Mouse (Mus musculus): ENCODE measurements around the gene Anxa4. TPM values are rescaled to one million over a fixed set of nuclear protein-coding genes. Genes with fewer than 3 reads are reported as not detected.
A peak's percentile ranks its signal among the peaks of the same experiment; 100 is the strongest.

Gene Anxa4
- polyA plus RNA-seq, 1 experiment from 2014 or later, result 34.7 TPM

GRCm38 (mm10) chr6:86823824-86824223 is 30.4 kb upstream of the Anxa4 start:
- Histone ChIP-seq H3K9me3 (ENCODE audit: control insufficient read depth, low read length) (no peaks in the 10 kb centered on the region), H3K27me3 (ENCODE audit: control insufficient read depth, insufficient read depth, low read length) (no peaks in the 10 kb centered on the region), H3K4me1 (ENCODE audit: control insufficient read depth, insufficient read depth, low read length) (peaks cover 8% of the 10 kb centered on the region; the same call in 1 of the 2 replicates), H3K36me3 (ENCODE audit: control insufficient read depth, insufficient read depth, low read length) (no peaks in the 10 kb centered on the region), H3K27ac (ENCODE audit: low read depth, low read length) (no peak overlapping the region), H3K4me2 (replicated peaks; ENCODE audit: low read depth, low read length) (no peak overlapping the region), H3K9ac (ENCODE audit: low read depth, low read length) (no peak overlapping the region), H3K4me3 (ENCODE audit: low read length) (no peak overlapping the region)
- ATAC-seq (ENCODE audit: low FRiP score, low TSS enrichment), result no peak
- 48% methylated on average over 10 of the region's 10 CpGs for whole genome bisulfite sequencing

GRCm38 (mm10) chr6:86823051-86823431 is 29.7 kb upstream of the Anxa4 start:
- Histone ChIP-seq H3K27ac (ENCODE audit: low read depth, low read length) (no peak overlapping the region), H3K9ac (ENCODE audit: low read depth, low read length) (no peak overlapping the region), H3K4me1 (ENCODE audit: control insufficient read depth, insufficient read depth, low read length) (peaks cover 8% of the 10 kb centered on the region; the same call in 1 of the 2 replicates), H3K36me3 (ENCODE audit: control insufficient read depth, insufficient read depth, low read length) (no peaks in the 10 kb centered on the region), H3K9me3 (ENCODE audit: control insufficient read depth, low read length) (no peaks in the 10 kb centered on the region), H3K27me3 (ENCODE audit: control insufficient read depth, insufficient read depth, low read length) (no peaks in the 10 kb centered on the region), H3K4me3 (ENCODE audit: low read length) (peak overlapping the region; percentile 9; the same call in 1 of the 2 replicates), H3K4me2 (replicated peaks; ENCODE audit: low read depth, low read length) (peak overlapping the region; percentile 37)
- ATAC-seq (ENCODE audit: low FRiP score, low TSS enrichment), result no peak
- 33% methylated on average over 9 of the region's 9 CpGs for WGBS

GRCm38 (mm10) chr6:86822285-86823050 is 29.1 kb upstream of the Anxa4 start:
- peak; percentile 84 for ATAC-seq (ENCODE audit: low FRiP score, low TSS enrichment)
- Histone ChIP-seq H3K4me3 (ENCODE audit: low read length) (peak overlapping the region; percentile 9; the same call in 1 of the 2 replicates), H3K9ac (ENCODE audit: low read depth, low read length) (no peak overlapping the region; the same call in 1 of the 2 replicates), H3K9me3 (ENCODE audit: control insufficient read depth, low read length) (no peaks in the 10 kb centered on the region), H3K36me3 (ENCODE audit: control insufficient read depth, insufficient read depth, low read length) (no peaks in the 10 kb centered on the region), H3K4me2 (replicated peaks; ENCODE audit: low read depth, low read length) (peak overlapping the region; percentile 37), H3K27ac (ENCODE audit: low read depth, low read length) (no peak overlapping the region), H3K4me1 (ENCODE audit: control insufficient read depth, insufficient read depth, low read length) (peaks cover 8% of the 10 kb centered on the region; the same call in 1 of the 2 replicates), H3K27me3 (ENCODE audit: control insufficient read depth, insufficient read depth, low read length) (no peaks in the 10 kb centered on the region)
- WGBS, result 4% methylated on average over 19 of the region's 19 CpGs

GRCm38 (mm10) chr6:86820690-86821089 is 27.3 kb upstream of the Anxa4 start:
- Histone ChIP-seq H3K27me3 (ENCODE audit: control insufficient read depth, insufficient read depth, low read length) (no peaks in the 10 kb centered on the region), H3K4me1 (ENCODE audit: control insufficient read depth, insufficient read depth, low read length) (peaks cover 8% of the 10 kb centered on the region; the same call in 1 of the 2 replicates), H3K4me3 (ENCODE audit: low read length) (no peak overlapping the region), H3K4me2 (replicated peaks; ENCODE audit: low read depth, low read length) (no peak overlapping the region), H3K9ac (ENCODE audit: low read depth, low read length) (no peak overlapping the region), H3K9me3 (ENCODE audit: control insufficient read depth, low read length) (no peaks in the 10 kb centered on the region), H3K27ac (ENCODE audit: low read depth, low read length) (no peak overlapping the region), H3K36me3 (ENCODE audit: control insufficient read depth, insufficient read depth, low read length) (no peaks in the 10 kb centered on the region)
- ATAC-seq (ENCODE audit: low FRiP score, low TSS enrichment), result no peak
- WGBS, result 70% methylated on average over 7 of the region's 7 CpGs

DNA sequence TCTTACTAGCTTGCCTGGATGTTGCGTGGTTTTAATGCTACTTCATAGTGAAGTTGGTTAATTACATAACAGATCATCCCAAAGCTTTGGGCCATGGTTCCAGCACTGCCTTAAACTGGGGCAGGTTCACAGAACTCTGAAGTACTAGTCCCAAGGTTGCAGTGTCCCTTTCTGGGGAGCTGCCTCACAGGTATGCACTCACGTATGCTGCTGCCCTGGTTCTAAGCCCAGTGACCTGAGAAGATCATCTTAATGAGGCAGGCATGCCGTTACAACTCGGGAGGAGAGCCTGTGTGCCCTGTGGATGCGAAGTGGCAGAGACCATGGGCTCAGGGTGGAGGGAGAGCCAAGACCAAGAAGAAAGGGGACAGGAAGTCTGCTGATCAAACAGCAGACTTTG is 26.5 kb upstream of the Anxa4 start:
- no peak overlapping the region for H3K4me2 ChIP-seq (replicated peaks; ENCODE audit: low read depth, low read length)
- no peak for ATAC-seq (ENCODE audit: low FRiP score, low TSS enrichment)
- peaks cover 13% of the 10 kb centered on the region for H3K4me1 ChIP-seq (ENCODE audit: control insufficient read depth, insufficient read depth, low read length)
- WGBS, result 58% methylated on average over 5 of the region's 5 CpGs
- no peak overlapping the region for H3K27ac ChIP-seq (ENCODE audit: low read depth, low read length)
- H3K4me3 ChIP-seq (ENCODE audit: low read length), result no peak overlapping the region
- H3K9me3 ChIP-seq (ENCODE audit: control insufficient read depth, low read length), result no peaks in the 10 kb centered on the region
- no peaks in the 10 kb centered on the region for H3K36me3 ChIP-seq (ENCODE audit: control insufficient read depth, insufficient read depth, low read length)
- H3K9ac ChIP-seq (ENCODE audit: low read depth, low read length), result no peak overlapping the region
- H3K27me3 ChIP-seq (ENCODE audit: control insufficient read depth, insufficient read depth, low read length), result no peaks in the 10 kb centered on the region

DNA sequence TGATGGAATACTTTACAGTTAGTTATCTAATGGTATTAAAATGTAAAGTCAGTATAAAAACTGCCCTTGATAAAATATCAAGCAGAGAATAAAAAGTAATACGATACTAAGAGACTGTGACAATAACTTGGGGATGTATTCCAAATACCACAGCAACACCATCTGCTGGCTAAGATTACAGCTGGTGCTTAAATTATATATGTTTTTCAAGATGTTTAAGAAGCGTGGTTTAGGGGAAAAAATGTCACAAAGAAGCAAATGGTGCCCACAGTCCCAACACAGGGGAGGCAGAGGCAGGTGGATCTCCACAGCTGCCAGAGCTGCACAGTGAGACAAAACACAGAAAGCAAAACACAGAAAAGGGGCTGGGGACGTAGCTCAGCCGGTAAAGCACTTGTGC is 25.5 kb upstream of the Anxa4 start:
- ATAC-seq (ENCODE audit: low FRiP score, low TSS enrichment), result no peak
- Histone ChIP-seq H3K4me2 (replicated peaks; ENCODE audit: low read depth, low read length) (no peak overlapping the region), H3K4me1 (ENCODE audit: control insufficient read depth, insufficient read depth, low read length) (peaks cover 15% of the 10 kb centered on the region), H3K4me3 (ENCODE audit: low read length) (no peak overlapping the region), H3K9me3 (ENCODE audit: control insufficient read depth, low read length) (no peaks in the 10 kb centered on the region), H3K9ac (ENCODE audit: low read depth, low read length) (no peak overlapping the region), H3K36me3 (ENCODE audit: control insufficient read depth, insufficient read depth, low read length) (no peaks in the 10 kb centered on the region), H3K27me3 (ENCODE audit: control insufficient read depth, insufficient read depth, low read length) (no peaks in the 10 kb centered on the region), H3K27ac (ENCODE audit: low read depth, low read length) (no peak overlapping the region)
- 71% methylated on average over 4 of the region's 4 CpGs for WGBS

DNA sequence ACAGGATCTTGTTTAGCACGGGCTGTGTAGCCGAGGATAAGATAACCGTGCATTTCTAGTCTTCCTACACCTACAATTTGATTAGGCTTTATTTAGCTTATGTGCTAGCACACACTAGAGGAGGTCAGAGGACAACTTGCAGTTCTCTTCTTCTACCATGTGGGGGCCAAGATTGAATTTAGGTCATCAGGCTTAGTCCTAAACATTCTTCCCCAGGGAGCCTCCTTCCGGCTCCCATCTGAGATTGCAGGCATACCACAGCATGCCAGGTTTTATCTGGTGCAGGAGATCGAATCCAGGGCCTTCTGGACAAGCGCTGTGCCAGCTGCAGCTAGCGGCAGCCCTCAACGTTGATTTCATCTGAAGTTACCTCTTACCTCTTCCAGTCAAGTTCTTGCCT is 23.2 kb upstream of the Anxa4 start:
- WGBS, result 24% methylated on average over 8 of the region's 8 CpGs
- H3K36me3 ChIP-seq (ENCODE audit: control insufficient read depth, insufficient read depth, low read length), result no peaks in the 10 kb centered on the region
- H3K4me1 ChIP-seq (ENCODE audit: control insufficient read depth, insufficient read depth, low read length), result peaks cover 7% of the 10 kb centered on the region
- H3K27me3 ChIP-seq (ENCODE audit: control insufficient read depth, insufficient read depth, low read length), result no peaks in the 10 kb centered on the region
- H3K4me3 ChIP-seq (ENCODE audit: low read length), result no peak overlapping the region
- no peaks in the 10 kb centered on the region for H3K9me3 ChIP-seq (ENCODE audit: control insufficient read depth, low read length)
- no peak overlapping the region for H3K4me2 ChIP-seq (replicated peaks; ENCODE audit: low read depth, low read length)
- no peak for ATAC-seq (ENCODE audit: low FRiP score, low TSS enrichment)
- no peak overlapping the region for H3K27ac ChIP-seq (ENCODE audit: low read depth, low read length)
- H3K9ac ChIP-seq (ENCODE audit: low read depth, low read length), result no peak overlapping the region

DNA sequence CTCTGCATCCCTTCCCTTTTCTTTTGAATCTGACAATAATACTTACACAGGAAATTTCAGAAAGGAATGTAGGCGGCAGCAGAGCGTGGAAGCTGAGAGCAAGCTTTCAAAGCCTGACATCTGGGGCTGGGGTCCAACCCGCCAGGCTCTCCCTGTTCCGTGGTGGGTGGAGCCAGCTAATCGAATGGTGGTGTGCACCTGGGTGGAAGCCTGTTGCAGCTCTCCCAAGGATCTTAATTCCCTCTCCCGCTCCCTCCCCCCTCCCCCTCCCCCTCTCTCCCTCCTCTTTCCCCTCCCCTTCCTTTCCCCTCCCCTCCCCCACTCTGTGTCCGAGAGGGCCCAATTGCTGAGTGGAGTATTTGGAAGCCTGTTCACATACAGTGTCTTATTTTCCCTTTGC is 22.1 kb upstream of the Anxa4 start:
- Histone ChIP-seq H3K9me3 (ENCODE audit: control insufficient read depth, low read length) (no peaks in the 10 kb centered on the region), H3K4me3 (ENCODE audit: low read length) (peak overlapping the region; percentile 19), H3K4me2 (replicated peaks; ENCODE audit: low read depth, low read length) (peak overlapping the region; percentile 31), H3K36me3 (ENCODE audit: control insufficient read depth, insufficient read depth, low read length) (no peaks in the 10 kb centered on the region), H3K27me3 (ENCODE audit: control insufficient read depth, insufficient read depth, low read length) (no peaks in the 10 kb centered on the region), H3K4me1 (ENCODE audit: control insufficient read depth, insufficient read depth, low read length) (peaks cover 7% of the 10 kb centered on the region), H3K27ac (ENCODE audit: low read depth, low read length) (no peak overlapping the region), H3K9ac (ENCODE audit: low read depth, low read length) (no peak overlapping the region)
- ATAC-seq (ENCODE audit: low FRiP score, low TSS enrichment), result no peak
- WGBS, result 4% methylated on average over 7 of the region's 7 CpGs

GRCm38 (mm10) chr6:86814926-86815325 is 21.5 kb upstream of the Anxa4 start:
- Histone ChIP-seq H3K36me3 (ENCODE audit: control insufficient read depth, insufficient read depth, low read length) (no peaks in the 10 kb centered on the region), H3K4me3 (ENCODE audit: low read length) (peak overlapping the region; percentile 19; the same call in 1 of the 2 replicates), H3K27ac (ENCODE audit: low read depth, low read length) (no peak overlapping the region), H3K4me2 (replicated peaks; ENCODE audit: low read depth, low read length) (peak overlapping the region; percentile 31; the same call in 1 of the 2 replicates), H3K9ac (ENCODE audit: low read depth, low read length) (no peak overlapping the region), H3K27me3 (ENCODE audit: control insufficient read depth, insufficient read depth, low read length) (no peaks in the 10 kb centered on the region), H3K9me3 (ENCODE audit: control insufficient read depth, low read length) (no peaks in the 10 kb centered on the region), H3K4me1 (ENCODE audit: control insufficient read depth, insufficient read depth, low read length) (peaks cover 7% of the 10 kb centered on the region)
- 42% methylated on average over 3 of the region's 3 CpGs for WGBS
- no peak for ATAC-seq (ENCODE audit: low FRiP score, low TSS enrichment)

Data from kidney, embryonic 14.5 days (tissue).